Mouse (Mus musculus): ENCODE measurements around the gene Dock7.

DNA sequence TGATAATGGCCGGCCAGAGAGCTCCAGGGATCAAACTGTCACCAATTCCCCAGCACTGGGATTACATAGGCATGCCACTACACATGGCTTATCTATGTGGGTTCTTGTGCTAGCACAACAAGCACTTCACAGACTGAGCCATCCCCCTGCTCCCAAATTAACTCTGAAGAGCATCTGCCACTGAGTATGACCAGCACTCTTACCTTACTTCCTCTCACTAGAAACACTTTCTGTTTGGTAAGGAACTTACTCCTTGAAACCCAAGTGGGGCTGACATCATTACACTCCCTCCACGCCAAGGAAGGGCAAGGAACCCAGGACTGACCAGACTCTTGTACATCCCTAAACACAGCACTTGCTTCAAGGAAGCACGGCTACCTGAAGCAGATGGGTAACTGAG lies 9.0 kb downstream of the Dock7 start:
- TF ChIP-seq POLR2A (IDR thresholded peaks at IDR 0.05; ENCODE audit: insufficient read depth, low read depth, low read length) (no peak), CTCF (IDR thresholded peaks at IDR 0.05; ENCODE audit: insufficient read depth, low read depth, low read length) (no peak)

All from olfactory bulb, adult 2 months (tissue).